Mouse (Mus musculus) embryonic facial prominence, embryonic 10.5 days (tissue): ENCODE results near the gene Spdye4a. TPM values are rescaled to one million over a fixed set of nuclear protein-coding genes. Genes with fewer than 3 reads are reported as not detected.
"Not testable (repeated sequence)": the region's sequence is repeated elsewhere in the genome, so short reads cannot be mapped to it uniquely, and the experiment has no call there.

Experiments used
- DNase-seq: peaks from one replicate; pipeline ENCODE4 v3.0.0-alpha.2; 2017; ENCODE audit warnings: low spot score
- H3K27ac ChIP-seq: fragments of 300-500 bp; sonication (generic); replicated peaks from 2 replicates; pipeline ENCODE4 v1.5.1; 2016; ENCODE audit warnings: mild to moderate bottlenecking
- H3K27me3 ChIP-seq: fragments of 300-500 bp; sonication (generic); replicated peaks from 2 replicates; pipeline ENCODE4 v1.6.1; 2016; ENCODE audit warnings: low read depth, mild to moderate bottlenecking; ENCODE audit not compliant: poor library complexity, severe bottlenecking
- H3K36me3 ChIP-seq: fragments of 300-500 bp; sonication (generic); replicated peaks from 2 replicates; pipeline ENCODE4 v1.6.1; 2016; ENCODE audit warnings: mild to moderate bottlenecking, moderate library complexity
- H3K4me1 ChIP-seq: fragments of 300-500 bp; sonication (generic); 2 replicates; pipeline ENCODE4 v1.6.1; 2016
- H3K4me3 ChIP-seq: fragments of 300-500 bp; sonication (generic); 2 replicates; pipeline ENCODE4 v1.5.1; 2016; ENCODE audit warnings: mild to moderate bottlenecking, moderate library complexity
- H3K9me3 ChIP-seq: fragments of 300-500 bp; sonication (generic); 2 replicates; pipeline ENCODE4 v1.6.1; 2016; ENCODE audit warnings: mild to moderate bottlenecking
- WGBS: fragments of 180-500 bp; shearing (Covaris S2); methylation state at CpG from one replicate; pipeline ENCODE4 v1.1.7; 2016; 5-methylcytosine and 5-hydroxymethylcytosine counted together
- polyA plus RNA-seq: library from polyadenylated mRNA; unstranded; fragments of >200 nt; fragmentation: Nextera tagmentation; extraction: Ambion mirVana; gene quantifications from 2 replicates; pipeline ENCODE4 v1.2.1, GENCODE M21; 2016

Gene Spdye4a
- polyA plus RNA-seq, 1 experiment from 2014 or later = not detected

DNA sequence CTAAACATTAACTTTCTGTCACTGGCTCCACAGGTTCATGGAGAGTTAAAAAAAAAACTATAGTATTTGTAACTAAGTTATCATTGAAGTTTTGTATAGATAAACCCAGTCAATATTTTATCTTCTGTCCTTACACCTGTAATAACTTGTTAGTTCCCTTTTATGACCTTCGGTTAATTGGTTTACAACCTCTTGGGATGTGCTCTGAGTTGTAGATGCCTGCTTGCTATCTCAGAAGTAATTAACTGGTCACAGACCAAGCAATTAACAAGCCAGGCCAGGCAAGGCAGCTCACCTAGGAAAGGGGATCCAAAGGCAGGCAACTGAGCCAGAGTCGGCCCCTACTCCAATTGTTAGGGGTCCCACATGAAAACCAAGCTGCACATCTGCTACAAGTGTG, 12.9 kb downstream of the Spdye4a start:
- WGBS = 86% methylated on average over 2 of the region's 2 CpGs
- no peak for DNase-seq
- no peaks in the 10 kb centered on the region for H3K4me1 ChIP-seq
- H3K27ac ChIP-seq = no peak overlapping the region
- no peaks in the 10 kb centered on the region for H3K36me3 ChIP-seq
- H3K27me3 ChIP-seq = no peaks in the 10 kb centered on the region
- H3K4me3 ChIP-seq = no peak overlapping the region
- peaks cover 3% of the 10 kb centered on the region for H3K9me3 ChIP-seq

DNA sequence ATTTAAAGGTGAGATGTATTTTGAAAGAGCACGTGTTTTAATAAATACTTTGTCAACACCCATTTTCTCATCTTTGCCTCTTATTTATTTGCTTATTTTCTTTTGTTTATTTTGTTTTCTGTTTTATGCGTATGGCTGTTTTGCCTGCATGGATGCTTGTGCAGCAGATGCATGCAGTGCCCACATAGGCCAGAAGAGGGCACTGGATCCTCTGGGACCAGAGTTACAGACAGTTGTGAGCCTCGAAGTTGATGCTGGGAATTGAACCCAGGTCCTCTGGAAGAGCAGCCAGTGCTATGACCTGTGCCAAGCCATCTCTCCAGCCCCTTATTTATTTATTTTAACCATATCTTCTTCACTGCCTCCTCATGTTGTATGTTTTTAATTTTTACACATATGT, 21.7 kb downstream of the Spdye4a start:
- Histone ChIP-seq H3K9me3 (peaks cover 10% of the 10 kb centered on the region), H3K27ac (no peak overlapping the region), H3K36me3 (no peaks in the 10 kb centered on the region), H3K27me3 (no peaks in the 10 kb centered on the region), H3K4me3 (no peak overlapping the region), H3K4me1 (no peaks in the 10 kb centered on the region)
- 71% methylated on average over 3 of the region's 3 CpGs for WGBS
- DNase-seq = no peak

DNA sequence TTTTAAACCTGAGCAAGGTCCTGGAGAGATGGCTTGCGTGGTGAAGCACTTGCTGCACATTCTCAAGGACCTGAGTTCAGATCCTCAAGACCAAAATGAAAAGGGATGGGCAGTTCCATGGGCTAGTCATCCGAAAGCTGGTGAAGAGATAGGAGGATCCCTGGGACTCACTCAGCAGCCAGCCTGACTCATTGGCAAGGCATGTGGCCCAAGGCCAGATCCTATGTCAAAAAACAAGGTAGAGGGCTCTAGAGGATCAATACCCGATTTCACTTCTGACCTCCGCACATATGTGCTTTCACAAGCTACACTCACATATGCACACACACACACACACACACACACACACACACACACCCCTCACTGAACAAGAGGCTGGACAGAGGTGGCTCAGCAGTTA, 30.2 kb downstream of the Spdye4a start:
- WGBS = 84% methylated on average over 4 of the region's 4 CpGs
- DNase-seq = no peak

DNA sequence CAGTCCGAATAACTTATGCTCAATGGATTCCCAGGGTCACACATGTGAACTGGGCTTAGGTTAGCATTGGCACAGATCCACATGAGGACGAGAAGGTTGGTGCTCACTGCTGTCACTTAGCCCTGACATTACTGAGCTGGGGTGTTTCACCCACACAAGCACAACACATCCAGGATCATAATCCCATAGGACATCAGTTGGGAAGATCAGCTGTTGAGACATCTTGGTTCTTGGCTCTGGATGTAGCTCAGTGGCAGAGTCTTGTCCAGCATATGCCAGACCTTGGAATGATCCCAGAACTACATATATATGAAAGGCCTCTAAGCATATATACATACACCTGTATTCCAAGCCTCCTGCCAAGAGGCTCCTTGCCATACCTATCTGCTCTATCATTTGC, 31.5 kb downstream of the Spdye4a start:
- Histone ChIP-seq H3K36me3 (no peaks in the 10 kb centered on the region), H3K27ac (no peak overlapping the region), H3K27me3 (no peaks in the 10 kb centered on the region), H3K9me3 (no peaks in the 10 kb centered on the region), H3K4me3 (no peak overlapping the region), H3K4me1 (no peaks in the 10 kb centered on the region)
- DNase-seq = no peak
- 80% methylated on average over 2 of the region's 2 CpGs for WGBS

More for the DNA sequence above, 30.2 kb downstream of the Spdye4a start:
- Histone ChIP-seq H3K36me3 (no peaks in the 10 kb centered on the region), H3K4me1 (no peaks in the 10 kb centered on the region), H3K27me3 (no peaks in the 10 kb centered on the region), H3K9me3 (no peaks in the 10 kb centered on the region), H3K27ac (no peak overlapping the region), H3K4me3 (no peak overlapping the region)

DNA sequence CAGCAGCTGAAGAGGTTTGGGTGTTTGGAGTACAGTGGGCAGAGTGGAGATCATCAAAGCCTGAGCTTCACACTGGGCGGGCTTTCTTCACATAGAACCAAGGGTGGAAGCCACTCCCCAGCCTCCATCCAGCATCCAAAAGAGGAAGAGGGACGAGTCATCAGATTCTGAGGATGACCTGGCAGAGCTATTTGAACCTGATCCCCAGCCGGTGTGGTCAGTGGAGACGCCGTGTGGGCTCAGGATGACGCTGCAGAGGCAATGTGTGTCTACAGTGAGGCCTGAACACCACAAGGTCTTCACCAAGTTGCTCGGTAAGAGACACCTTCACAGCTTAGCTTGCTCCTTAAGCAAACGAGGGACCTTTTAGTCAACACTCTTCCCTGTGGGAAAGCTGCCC, 31.9 kb downstream of the Spdye4a start:
- H3K27me3 ChIP-seq, H3K27ac ChIP-seq, H3K4me1 ChIP-seq, H3K36me3 ChIP-seq, DNase-seq, H3K9me3 ChIP-seq, H3K4me3 ChIP-seq: not testable (repeated sequence)
- WGBS = 72% methylated on average over 8 of the region's 8 CpGs

DNA sequence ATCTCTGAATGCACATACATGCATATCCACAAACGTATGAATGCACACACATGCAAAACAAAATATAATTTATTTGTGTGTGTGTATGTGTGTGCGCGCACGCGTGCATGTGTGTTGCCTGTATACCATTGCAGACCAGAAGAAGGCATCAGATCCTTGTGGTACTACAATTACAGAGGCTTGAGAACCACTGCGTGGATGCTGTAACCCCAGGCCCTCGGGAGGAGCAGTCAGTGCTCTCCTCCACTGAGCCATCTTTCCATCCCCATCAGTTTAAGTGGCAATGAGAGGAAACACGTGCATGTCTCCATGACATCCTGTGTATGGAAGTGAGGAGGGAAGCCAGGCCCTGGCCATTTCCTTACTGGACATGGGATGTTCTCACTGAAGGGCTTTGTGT, 33.9 kb downstream of the Spdye4a start:
- Histone ChIP-seq H3K27ac (no peak overlapping the region), H3K4me1 (no peaks in the 10 kb centered on the region), H3K27me3 (no peaks in the 10 kb centered on the region), H3K4me3 (no peak overlapping the region), H3K36me3 (no peaks in the 10 kb centered on the region), H3K9me3 (no peaks in the 10 kb centered on the region)
- 90% methylated on average over 8 of the region's 8 CpGs for WGBS
- no peak for DNase-seq

DNA sequence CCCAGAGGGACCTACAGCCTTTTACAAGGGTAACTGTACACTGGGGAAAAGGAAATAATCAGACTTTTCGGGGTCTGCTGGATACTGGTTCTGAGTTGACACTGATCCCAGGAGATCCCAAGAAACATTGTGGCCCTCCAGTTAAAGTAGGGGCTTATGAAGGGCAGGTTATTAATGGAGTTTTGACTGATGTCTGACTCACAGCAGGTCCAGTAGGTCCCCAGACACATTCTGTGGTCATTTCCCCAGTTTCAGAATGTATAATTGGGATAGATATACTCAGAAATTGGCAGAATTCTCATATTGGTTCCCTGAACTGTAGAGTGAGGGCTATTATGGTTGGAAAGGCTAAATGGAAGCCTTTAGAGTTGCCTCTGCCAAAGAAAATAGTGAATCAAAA, 38.7 kb downstream of the Spdye4a start:
- 96% methylated on average over 1 of the region's 1 CpGs for WGBS
- H3K27ac ChIP-seq, H3K36me3 ChIP-seq, H3K4me3 ChIP-seq, H3K27me3 ChIP-seq, H3K9me3 ChIP-seq, H3K4me1 ChIP-seq, DNase-seq: not testable (repeated sequence)

DNA sequence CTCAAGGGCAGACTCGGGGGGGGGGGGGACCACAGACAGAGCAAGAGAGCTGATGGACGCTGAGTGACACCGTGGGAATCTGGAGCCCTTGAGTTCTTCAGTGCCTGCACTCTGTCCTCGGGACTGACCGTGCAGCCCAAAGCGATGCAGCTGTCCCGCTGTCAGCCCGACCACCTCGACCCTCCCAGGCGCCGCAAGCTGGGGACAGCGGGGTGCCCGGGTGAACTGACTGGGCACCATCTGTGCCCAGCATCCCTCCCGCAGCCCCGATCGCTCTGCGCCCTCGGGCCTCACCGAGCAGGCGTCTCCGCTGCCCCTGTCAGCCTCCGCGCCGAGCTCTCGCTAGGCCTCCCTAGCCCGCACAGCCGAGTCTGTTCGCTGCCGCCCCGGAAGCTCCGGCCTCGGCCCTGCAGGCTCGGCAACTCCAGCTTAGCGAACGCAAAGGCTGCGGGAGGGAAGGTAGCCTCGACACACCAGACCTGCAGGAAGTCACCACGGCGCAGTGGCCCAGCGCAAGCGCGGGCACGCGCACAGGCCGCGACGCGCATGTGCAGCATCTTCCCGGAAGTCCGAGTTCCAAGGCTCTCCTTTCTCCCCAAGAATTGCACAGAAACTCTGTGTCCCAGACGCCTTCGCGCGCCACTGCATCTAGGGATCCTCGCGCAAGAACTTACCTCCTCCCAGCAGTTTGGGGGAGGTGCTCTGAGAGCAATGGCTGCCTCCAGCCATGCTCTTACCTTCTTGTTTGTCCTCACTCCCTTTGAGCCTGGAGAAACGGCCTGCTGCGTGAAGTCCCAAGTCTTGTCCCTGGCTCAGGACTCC, 46.2 kb downstream of the Spdye4a start, which contains the start of the genes Rbak and Spdye4b:
Gene Rbak (minus strand): TSS at position 521 of the 822 bp plus-strand sequence.
Gene Spdye4b (plus strand): TSS at position 763 of the 822 bp plus-strand sequence.
- H3K4me1 ChIP-seq = peaks cover 18% of the 10 kb centered on the region
- peaks cover 33% of the 10 kb centered on the region for H3K36me3 ChIP-seq
- H3K27me3 ChIP-seq = no peaks in the 10 kb centered on the region
- H3K9me3 ChIP-seq = peaks cover 8% of the 10 kb centered on the region; the same call in 1 of the 2 replicates
- H3K27ac ChIP-seq = peak within 1 kb of the TSS; percentile 91
- peak; percentile 95 for DNase-seq
- H3K4me3 ChIP-seq = peak within 1 kb of the TSS; percentile 88
- under 1% methylated on average over 58 of the region's 58 CpGs for WGBS

DNA sequence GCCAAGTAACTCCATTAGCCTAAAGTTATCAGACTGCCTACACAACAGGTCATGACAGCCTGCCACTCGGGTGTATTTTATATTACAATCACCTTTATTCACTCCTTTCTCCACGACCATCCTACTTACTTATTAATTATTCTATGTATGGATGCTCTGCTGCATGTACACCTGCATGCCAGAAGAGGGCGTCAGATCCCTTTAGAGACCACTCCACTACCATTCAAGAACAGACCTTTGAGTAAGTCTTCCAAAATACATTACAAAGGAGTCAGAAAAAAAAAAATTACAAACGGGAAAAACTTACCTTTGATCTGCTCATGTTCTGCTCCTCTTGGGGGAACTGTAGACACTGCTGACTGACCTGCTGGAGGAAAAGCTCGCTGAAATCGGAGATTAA, 47.5 kb downstream of the Spdye4a start:
- WGBS = 46% methylated on average over 6 of the region's 6 CpGs
- Histone ChIP-seq H3K9me3 (peaks cover 10% of the 10 kb centered on the region; the same call in 1 of the 2 replicates), H3K27me3 (no peaks in the 10 kb centered on the region), H3K27ac (no peak overlapping the region), H3K4me3 (peak overlapping the region; percentile 88), H3K36me3 (peaks cover 46% of the 10 kb centered on the region), H3K4me1 (peaks cover 18% of the 10 kb centered on the region)
- no peak for DNase-seq

DNA sequence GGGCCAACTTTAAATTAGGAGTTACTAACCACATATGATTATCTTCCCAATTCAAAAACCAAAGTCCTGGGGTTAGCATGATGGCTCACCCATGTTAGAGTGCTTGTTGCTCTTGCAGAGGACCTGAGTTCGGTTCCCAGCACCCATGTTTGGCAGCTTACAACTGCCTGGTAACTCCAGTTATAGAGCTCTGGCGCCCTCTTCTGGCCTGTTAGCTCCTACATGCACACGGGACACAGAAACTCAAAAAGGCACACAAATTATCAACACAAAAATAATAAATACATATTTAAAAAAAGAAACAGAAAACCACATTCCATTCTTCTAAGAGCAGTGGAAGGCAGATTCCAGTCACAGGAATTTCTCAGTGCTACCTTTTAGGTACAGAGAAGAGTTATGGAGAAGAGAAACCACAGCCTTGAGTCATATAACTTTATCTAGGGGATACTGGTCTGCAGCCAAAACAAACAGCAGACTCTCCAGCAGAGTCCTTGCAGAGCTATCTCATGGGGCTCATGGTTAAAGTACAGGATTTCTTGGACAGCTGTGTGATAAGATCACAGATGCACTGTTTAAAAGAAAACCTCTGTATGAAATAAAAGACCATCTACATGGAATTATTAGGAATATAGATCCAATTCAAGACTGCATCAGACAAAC, 49.0 kb downstream of the Spdye4a start:
- Histone ChIP-seq H3K4me3 (no peak overlapping the region), H3K27ac (no peak overlapping the region), H3K9me3 (peaks cover 21% of the 10 kb centered on the region), H3K27me3 (no peaks in the 10 kb centered on the region), H3K4me1 (peaks cover 18% of the 10 kb centered on the region), H3K36me3 (peaks cover 61% of the 10 kb centered on the region)
- DNase-seq = no peak
- 88% methylated on average over 3 of the region's 3 CpGs for WGBS

DNA sequence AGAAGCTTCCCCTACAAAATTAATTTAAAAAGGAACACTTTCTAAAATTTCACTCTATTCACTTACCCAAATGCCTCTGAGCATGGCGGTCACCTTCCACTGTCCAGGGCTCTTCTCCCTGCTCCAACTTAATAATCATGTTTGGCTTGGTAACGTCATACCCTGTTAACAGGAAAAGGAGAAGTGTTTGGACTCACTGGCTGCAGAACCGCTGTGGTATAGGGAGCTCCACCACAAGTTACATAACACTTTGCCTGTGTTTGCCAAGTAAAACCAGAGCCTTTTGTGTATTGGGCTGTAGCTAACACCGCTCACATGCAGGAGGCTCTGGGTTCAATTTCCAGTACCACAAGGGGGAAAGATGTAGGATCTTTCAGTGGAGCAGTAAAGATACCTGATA, 50.7 kb downstream of the Spdye4a start:
- peaks cover 18% of the 10 kb centered on the region for H3K4me1 ChIP-seq
- no peaks in the 10 kb centered on the region for H3K27me3 ChIP-seq
- peaks cover 21% of the 10 kb centered on the region for H3K9me3 ChIP-seq
- peaks cover 78% of the 10 kb centered on the region for H3K36me3 ChIP-seq
- DNase-seq = no peak
- H3K27ac ChIP-seq = no peak overlapping the region
- 95% methylated on average over 4 of the region's 4 CpGs for WGBS
- H3K4me3 ChIP-seq = no peak overlapping the region
